Mouse (Mus musculus): ENCODE data around the gene Rpl29. TPM values are rescaled to one million over a fixed set of nuclear protein-coding genes. Genes with fewer than 3 reads are reported as not detected.

Gene Rpl29
- 650 and 781 TPM in 2 replicates for polyA plus RNA-seq (2014; fragmentation: Nextera tagmentation; extraction: Ambion mirVana)

GRCm38 (mm10) chr9:106429221-106430014 is at the start of gene Rpl29:
TSS of gene Rpl29 (plus strand) at chr9:106429454.
- Histone ChIP-seq H3K36me3 (replicated peaks; ENCODE audit: control insufficient read depth, insufficient read depth) (peaks cover 39% of the 10 kb centered on the region), H3K9ac (peak within 1 kb of the TSS; percentile 86), H3K4me2 (replicated peaks) (peak within 1 kb of the TSS; percentile 68), H3K27me3 (ENCODE audit: control insufficient read depth, insufficient read depth, low read length) (no peaks in the 10 kb centered on the region), H3K4me3 (replicated peaks; ENCODE audit: low read length) (peak within 1 kb of the TSS; percentile 75), H3K9me3 (ENCODE audit: control insufficient read depth, low read length) (no peaks in the 10 kb centered on the region), H3K27ac (peak within 1 kb of the TSS; percentile 97), H3K4me1 (replicated peaks; ENCODE audit: control insufficient read depth, insufficient read depth, low read length) (peaks cover 8% of the 10 kb centered on the region)
- DNase-seq (ENCODE audit: low spot score) (peak; percentile 98), ATAC-seq (ENCODE audit: low FRiP score) (peak; percentile 92)
- WGBS, result under 1% methylated on average over 55 of the region's 55 CpGs

GRCm38 (mm10) chr9:106386181-106386864 is 42.9 kb upstream of the Rpl29 start:
- Histone ChIP-seq H3K9me3 (ENCODE audit: control insufficient read depth, low read length) (0 out of 2 replicates have a peak, but pooled peaks cover 2% of the 10 kb centered on the region), H3K27me3 (ENCODE audit: control insufficient read depth, insufficient read depth, low read length) (no peaks in the 10 kb centered on the region), H3K9ac (no peak overlapping the region), H3K36me3 (replicated peaks; ENCODE audit: control insufficient read depth, insufficient read depth) (no peaks in the 10 kb centered on the region), H3K27ac (no peak overlapping the region), H3K4me3 (replicated peaks; ENCODE audit: low read length) (no peak overlapping the region), H3K4me2 (replicated peaks) (no peak overlapping the region), H3K4me1 (replicated peaks; ENCODE audit: control insufficient read depth, insufficient read depth, low read length) (peaks cover 20% of the 10 kb centered on the region)
- ATAC-seq (ENCODE audit: low FRiP score) (no peak), DNase-seq (ENCODE audit: low spot score) (no peak)
- 83% methylated on average over 12 of the region's 12 CpGs for WGBS

- H3K27me3 ChIP-seq (ENCODE audit: control insufficient read depth, insufficient read depth, low read length), result no peaks in the 10 kb centered on the region
- H3K4me1 ChIP-seq (replicated peaks; ENCODE audit: control insufficient read depth, insufficient read depth, low read length), result peaks cover 13% of the 10 kb centered on the region; the same call in 1 of the 2 replicates
- H3K36me3 ChIP-seq (replicated peaks; ENCODE audit: control insufficient read depth, insufficient read depth), result no peaks in the 10 kb centered on the region
- ATAC-seq (ENCODE audit: low FRiP score) (no peak), DNase-seq (ENCODE audit: low spot score) (no peak)
- H3K9ac ChIP-seq, result no peak overlapping the region
- H3K4me2 ChIP-seq (replicated peaks), result no peak overlapping the region
- WGBS, result 71% methylated on average over 11 of the region's 11 CpGs
- H3K4me3 ChIP-seq (replicated peaks; ENCODE audit: low read length), result no peak overlapping the region
- 0 out of 2 replicates have a peak, but pooled peaks cover 2% of the 10 kb centered on the region for H3K9me3 ChIP-seq (ENCODE audit: control insufficient read depth, low read length)
- H3K27ac ChIP-seq, result no peak overlapping the region
Observed at GRCm38 (mm10) chr9:106392828-106393527, 36.3 kb upstream of the Rpl29 start.

- WGBS, result 83% methylated on average over 8 of the region's 8 CpGs
- Histone ChIP-seq H3K9ac (no peak overlapping the region), H3K36me3 (replicated peaks; ENCODE audit: control insufficient read depth, insufficient read depth) (no peaks in the 10 kb centered on the region), H3K4me3 (replicated peaks; ENCODE audit: low read length) (no peak overlapping the region), H3K27me3 (ENCODE audit: control insufficient read depth, insufficient read depth, low read length) (no peaks in the 10 kb centered on the region), H3K4me2 (replicated peaks) (no peak overlapping the region), H3K27ac (no peak overlapping the region), H3K9me3 (ENCODE audit: control insufficient read depth, low read length) (0 out of 2 replicates have a peak, but pooled peaks cover 2% of the 10 kb centered on the region), H3K4me1 (replicated peaks; ENCODE audit: control insufficient read depth, insufficient read depth, low read length) (peaks cover 13% of the 10 kb centered on the region; the same call in 1 of the 2 replicates)
- ATAC-seq (ENCODE audit: low FRiP score) (no peak), DNase-seq (ENCODE audit: low spot score) (no peak)
Observed at GRCm38 (mm10) chr9:106393548-106393947, 35.7 kb upstream of the Rpl29 start.

GRCm38 (mm10) chr9:106394649-106395602 is 34.3 kb upstream of the Rpl29 start:
- H3K27ac ChIP-seq, result no peak overlapping the region

GRCm38 (mm10) chr9:106397733-106398132 is 31.5 kb upstream of the Rpl29 start:
- Histone ChIP-seq H3K36me3 (replicated peaks; ENCODE audit: control insufficient read depth, insufficient read depth) (no peaks in the 10 kb centered on the region), H3K27ac (no peak overlapping the region), H3K4me3 (replicated peaks; ENCODE audit: low read length) (no peak overlapping the region), H3K4me1 (replicated peaks; ENCODE audit: control insufficient read depth, insufficient read depth, low read length) (peaks cover 13% of the 10 kb centered on the region; the same call in 1 of the 2 replicates), H3K9ac (no peak overlapping the region), H3K9me3 (ENCODE audit: control insufficient read depth, low read length) (no peaks in the 10 kb centered on the region), H3K27me3 (ENCODE audit: control insufficient read depth, insufficient read depth, low read length) (no peaks in the 10 kb centered on the region), H3K4me2 (replicated peaks) (no peak overlapping the region)
- no peak for ATAC-seq (ENCODE audit: low FRiP score)
- no peak for DNase-seq (ENCODE audit: low spot score)
- WGBS, result 80% methylated on average over 4 of the region's 4 CpGs

More at GRCm38 (mm10) chr9:106394649-106395602, 34.3 kb upstream of the Rpl29 start:
- H3K27me3 ChIP-seq (ENCODE audit: control insufficient read depth, insufficient read depth, low read length), result no peaks in the 10 kb centered on the region
- no peaks in the 10 kb centered on the region for H3K36me3 ChIP-seq (replicated peaks; ENCODE audit: control insufficient read depth, insufficient read depth)
- WGBS, result 37% methylated on average over 11 of the region's 11 CpGs
- H3K4me3 ChIP-seq (replicated peaks; ENCODE audit: low read length), result no peak overlapping the region
- peak; percentile 38 for DNase-seq (ENCODE audit: low spot score)
- ATAC-seq (ENCODE audit: low FRiP score), result peak; percentile 31; the same call in 1 of the 2 replicates
- peaks cover 13% of the 10 kb centered on the region; the same call in 1 of the 2 replicates for H3K4me1 ChIP-seq (replicated peaks; ENCODE audit: control insufficient read depth, insufficient read depth, low read length)
- no peak overlapping the region for H3K9ac ChIP-seq
- H3K4me2 ChIP-seq (replicated peaks), result no peak overlapping the region
- no peaks in the 10 kb centered on the region for H3K9me3 ChIP-seq (ENCODE audit: control insufficient read depth, low read length)

- Histone ChIP-seq H3K27ac (no peak overlapping the region), H3K9me3 (ENCODE audit: control insufficient read depth, low read length) (no peaks in the 10 kb centered on the region), H3K27me3 (ENCODE audit: control insufficient read depth, insufficient read depth, low read length) (no peaks in the 10 kb centered on the region), H3K9ac (no peak overlapping the region), H3K4me2 (replicated peaks) (no peak overlapping the region), H3K4me1 (replicated peaks; ENCODE audit: control insufficient read depth, insufficient read depth, low read length) (peaks cover 13% of the 10 kb centered on the region; the same call in 1 of the 2 replicates), H3K4me3 (replicated peaks; ENCODE audit: low read length) (no peak overlapping the region), H3K36me3 (replicated peaks; ENCODE audit: control insufficient read depth, insufficient read depth) (no peaks in the 10 kb centered on the region)
- ATAC-seq (ENCODE audit: low FRiP score) (no peak), DNase-seq (ENCODE audit: low spot score) (no peak)
- 82% methylated on average over 9 of the region's 9 CpGs for WGBS
Observed at GRCm38 (mm10) chr9:106398667-106399311, 30.5 kb upstream of the Rpl29 start.

- WGBS, result 78% methylated on average over 3 of the region's 3 CpGs
- Histone ChIP-seq H3K27ac (no peak overlapping the region), H3K4me2 (replicated peaks) (no peak overlapping the region), H3K4me1 (replicated peaks; ENCODE audit: control insufficient read depth, insufficient read depth, low read length) (peaks cover 8% of the 10 kb centered on the region; the same call in 1 of the 2 replicates), H3K27me3 (ENCODE audit: control insufficient read depth, insufficient read depth, low read length) (no peaks in the 10 kb centered on the region), H3K4me3 (replicated peaks; ENCODE audit: low read length) (no peak overlapping the region), H3K9ac (no peak overlapping the region), H3K9me3 (ENCODE audit: control insufficient read depth, low read length) (no peaks in the 10 kb centered on the region), H3K36me3 (replicated peaks; ENCODE audit: control insufficient read depth, insufficient read depth) (no peaks in the 10 kb centered on the region)
- DNase-seq (ENCODE audit: low spot score) (no peak), ATAC-seq (ENCODE audit: low FRiP score) (no peak)
Observed at GRCm38 (mm10) chr9:106399808-106400207, 29.4 kb upstream of the Rpl29 start.
